Mouse (Mus musculus): ENCODE results near the gene Thsd4. TPM values are rescaled to one million over a fixed set of nuclear protein-coding genes. Genes with fewer than 3 reads are reported as not detected.

The Thsd4 gene
- polyA plus RNA-seq, 1 experiment from 2014 or later, result 5.0 TPM

- no peak overlapping the region for H3K4me3 ChIP-seq (replicated peaks; ENCODE audit: low read length)
- WGBS, result 76% methylated on average over 14 of the region's 14 CpGs
- no peak overlapping the region for H3K27ac ChIP-seq (ENCODE audit: low read length)
Measured at GRCm38 (mm10) chr9:60477991-60478750, 43.7 kb downstream of the Thsd4 start.

GRCm38 (mm10) chr9:60460010-60460982 is 61.5 kb downstream of the Thsd4 start:
- Histone ChIP-seq H3K27me3 (replicated peaks; ENCODE audit: control insufficient read depth, insufficient read depth, low read length) (no peaks in the 10 kb centered on the region), H3K9ac (replicated peaks; ENCODE audit: low read depth, low read length) (no peak overlapping the region), H3K4me2 (ENCODE audit: low read length) (peak overlapping the region; percentile 23), H3K9me3 (ENCODE audit: control insufficient read depth, low read length) (no peaks in the 10 kb centered on the region), H3K4me1 (replicated peaks; ENCODE audit: control insufficient read depth, insufficient read depth, low read length) (peaks cover 40% of the 10 kb centered on the region), H3K36me3 (ENCODE audit: control insufficient read depth, insufficient read depth) (no peaks in the 10 kb centered on the region), H3K27ac (ENCODE audit: low read length) (peak overlapping the region; percentile 70), H3K4me3 (replicated peaks; ENCODE audit: low read length) (no peak overlapping the region)
- 13% methylated on average over 13 of the region's 13 CpGs for WGBS
- ATAC-seq, result peak; percentile 80

More at GRCm38 (mm10) chr9:60477991-60478750, 43.7 kb downstream of the Thsd4 start:
- H3K36me3 ChIP-seq (ENCODE audit: control insufficient read depth, insufficient read depth), result no peaks in the 10 kb centered on the region
- ATAC-seq, result no peak
- H3K27me3 ChIP-seq (replicated peaks; ENCODE audit: control insufficient read depth, insufficient read depth, low read length), result no peaks in the 10 kb centered on the region
- no peaks in the 10 kb centered on the region for H3K9me3 ChIP-seq (ENCODE audit: control insufficient read depth, low read length)
- peaks cover 10% of the 10 kb centered on the region for H3K4me1 ChIP-seq (replicated peaks; ENCODE audit: control insufficient read depth, insufficient read depth, low read length)
- H3K4me2 ChIP-seq (ENCODE audit: low read length), result no peak overlapping the region
- H3K9ac ChIP-seq (replicated peaks; ENCODE audit: low read depth, low read length), result no peak overlapping the region

- H3K4me2 ChIP-seq (ENCODE audit: low read length), result peak overlapping the region; percentile 53
- peak overlapping the region; percentile 25 for H3K4me3 ChIP-seq (replicated peaks; ENCODE audit: low read length)
- 0 out of 2 replicates have a peak, but pooled peaks have one; percentile 15 for ATAC-seq
- H3K27me3 ChIP-seq (replicated peaks; ENCODE audit: control insufficient read depth, insufficient read depth, low read length), result no peaks in the 10 kb centered on the region
- peaks cover 40% of the 10 kb centered on the region for H3K4me1 ChIP-seq (replicated peaks; ENCODE audit: control insufficient read depth, insufficient read depth, low read length)
- 21% methylated on average over 14 of the region's 14 CpGs for WGBS
- H3K9ac ChIP-seq (replicated peaks; ENCODE audit: low read depth, low read length), result no peak overlapping the region
- H3K27ac ChIP-seq (ENCODE audit: low read length), result peak overlapping the region; percentile 54
- H3K36me3 ChIP-seq (ENCODE audit: control insufficient read depth, insufficient read depth), result no peaks in the 10 kb centered on the region
- H3K9me3 ChIP-seq (ENCODE audit: control insufficient read depth, low read length), result no peaks in the 10 kb centered on the region
Measured at GRCm38 (mm10) chr9:60458468-60458962, 63.3 kb downstream of the Thsd4 start.

GRCm38 (mm10) chr9:60457359-60458210 is 64.3 kb downstream of the Thsd4 start:
- peak; percentile 87 for ATAC-seq
- Histone ChIP-seq H3K4me3 (replicated peaks; ENCODE audit: low read length) (peak overlapping the region; percentile 22), H3K27ac (ENCODE audit: low read length) (peak overlapping the region; percentile 62), H3K9ac (replicated peaks; ENCODE audit: low read depth, low read length) (peak overlapping the region; percentile 19), H3K4me1 (replicated peaks; ENCODE audit: control insufficient read depth, insufficient read depth, low read length) (peaks cover 40% of the 10 kb centered on the region), H3K4me2 (ENCODE audit: low read length) (peak overlapping the region; percentile 53), H3K27me3 (replicated peaks; ENCODE audit: control insufficient read depth, insufficient read depth, low read length) (no peaks in the 10 kb centered on the region), H3K9me3 (ENCODE audit: control insufficient read depth, low read length) (no peaks in the 10 kb centered on the region), H3K36me3 (ENCODE audit: control insufficient read depth, insufficient read depth) (no peaks in the 10 kb centered on the region)
- 15% methylated on average over 18 of the region's 18 CpGs for WGBS

GRCm38 (mm10) chr9:60456651-60457050 is 65.2 kb downstream of the Thsd4 start:
- 18% methylated on average over 5 of the region's 5 CpGs for WGBS
- peaks cover 40% of the 10 kb centered on the region for H3K4me1 ChIP-seq (replicated peaks; ENCODE audit: control insufficient read depth, insufficient read depth, low read length)
- no peak for ATAC-seq
- H3K36me3 ChIP-seq (ENCODE audit: control insufficient read depth, insufficient read depth), result no peaks in the 10 kb centered on the region
- no peaks in the 10 kb centered on the region for H3K27me3 ChIP-seq (replicated peaks; ENCODE audit: control insufficient read depth, insufficient read depth, low read length)
- peak overlapping the region; percentile 8; the same call in 1 of the 2 replicates for H3K27ac ChIP-seq (ENCODE audit: low read length)
- no peak overlapping the region for H3K4me2 ChIP-seq (ENCODE audit: low read length)
- H3K9ac ChIP-seq (replicated peaks; ENCODE audit: low read depth, low read length), result no peak overlapping the region
- H3K9me3 ChIP-seq (ENCODE audit: control insufficient read depth, low read length), result no peaks in the 10 kb centered on the region
- no peak overlapping the region for H3K4me3 ChIP-seq (replicated peaks; ENCODE audit: low read length)

- H3K27me3 ChIP-seq (replicated peaks; ENCODE audit: control insufficient read depth, insufficient read depth, low read length), result no peaks in the 10 kb centered on the region
- no peak overlapping the region for H3K4me2 ChIP-seq (ENCODE audit: low read length)
- no peak for ATAC-seq
- H3K9me3 ChIP-seq (ENCODE audit: control insufficient read depth, low read length), result no peaks in the 10 kb centered on the region
- 80% methylated on average over 13 of the region's 13 CpGs for WGBS
- H3K9ac ChIP-seq (replicated peaks; ENCODE audit: low read depth, low read length), result no peak overlapping the region
- no peak overlapping the region for H3K4me3 ChIP-seq (replicated peaks; ENCODE audit: low read length)
- H3K27ac ChIP-seq (ENCODE audit: low read length), result no peak overlapping the region
- H3K4me1 ChIP-seq (replicated peaks; ENCODE audit: control insufficient read depth, insufficient read depth, low read length), result peaks cover 28% of the 10 kb centered on the region
- no peaks in the 10 kb centered on the region for H3K36me3 ChIP-seq (ENCODE audit: control insufficient read depth, insufficient read depth)
Measured at GRCm38 (mm10) chr9:60454406-60455076, 67.3 kb downstream of the Thsd4 start.

- no peaks in the 10 kb centered on the region for H3K36me3 ChIP-seq (ENCODE audit: control insufficient read depth, insufficient read depth)
- H3K4me2 ChIP-seq (ENCODE audit: low read length), result no peak overlapping the region
- no peaks in the 10 kb centered on the region for H3K27me3 ChIP-seq (replicated peaks; ENCODE audit: control insufficient read depth, insufficient read depth, low read length)
- no peak overlapping the region for H3K4me3 ChIP-seq (replicated peaks; ENCODE audit: low read length)
- H3K9me3 ChIP-seq (ENCODE audit: control insufficient read depth, low read length), result no peaks in the 10 kb centered on the region
- H3K4me1 ChIP-seq (replicated peaks; ENCODE audit: control insufficient read depth, insufficient read depth, low read length), result peaks cover 15% of the 10 kb centered on the region
- H3K9ac ChIP-seq (replicated peaks; ENCODE audit: low read depth, low read length), result no peak overlapping the region
- 93% methylated on average over 3 of the region's 3 CpGs for WGBS
- ATAC-seq, result no peak
- no peak overlapping the region for H3K27ac ChIP-seq (ENCODE audit: low read length)
Measured at GRCm38 (mm10) chr9:60449498-60449897, 72.3 kb downstream of the Thsd4 start.

GRCm38 (mm10) chr9:60445821-60446220 is 76.0 kb downstream of the Thsd4 start:
- ATAC-seq, result no peak
- 0 out of 2 replicates have a peak overlapping the region, but pooled peaks have one; percentile 6 for H3K9ac ChIP-seq (replicated peaks; ENCODE audit: low read depth, low read length)

More at GRCm38 (mm10) chr9:60445821-60446220, 76.0 kb downstream of the Thsd4 start:
- Histone ChIP-seq H3K27me3 (replicated peaks; ENCODE audit: control insufficient read depth, insufficient read depth, low read length) (no peaks in the 10 kb centered on the region), H3K9me3 (ENCODE audit: control insufficient read depth, low read length) (no peaks in the 10 kb centered on the region), H3K36me3 (ENCODE audit: control insufficient read depth, insufficient read depth) (no peaks in the 10 kb centered on the region), H3K27ac (ENCODE audit: low read length) (peak overlapping the region; percentile 37), H3K4me3 (replicated peaks; ENCODE audit: low read length) (no peak overlapping the region), H3K4me1 (replicated peaks; ENCODE audit: control insufficient read depth, insufficient read depth, low read length) (peaks cover 15% of the 10 kb centered on the region), H3K4me2 (ENCODE audit: low read length) (no peak overlapping the region; the same call in 1 of the 2 replicates)
- WGBS, result 42% methylated on average over 4 of the region's 4 CpGs
